Mouse (Mus musculus): Measurements from ENCODE around the gene Cacfd1. TPM values are rescaled to one million over a fixed set of nuclear protein-coding genes. Genes with fewer than 3 reads are reported as not detected.

Cacfd1 gene
- total and polyA plus RNA-seq, 2 experiments, result 17.7 to 58.0 TPM

GRCm38 (mm10) chr2:26997498-26997897 is 12.2 kb upstream of the Cacfd1 start:
- Histone ChIP-seq H3K27ac (replicated peaks; ENCODE audit: insufficient read depth, low read depth, low read length) (no peak overlapping the region), H3K36me3 (ENCODE audit: control insufficient read depth, insufficient read depth, low read length) (no peaks in the 10 kb centered on the region), H3K9ac (ENCODE audit: low read depth, low read length) (no peak overlapping the region), H3K79me2 (ENCODE audit: control insufficient read depth, insufficient read depth, low read length) (no peaks in the 10 kb centered on the region), H3K4me1 (ENCODE audit: control insufficient read depth, insufficient read depth, low read length) (no peaks in the 10 kb centered on the region), H3K27me3 (ENCODE audit: control insufficient read depth, insufficient read depth, low read length) (no peaks in the 10 kb centered on the region), H3K4me3 (ENCODE audit: insufficient read depth, low read depth, low read length) (no peak overlapping the region)
- DNase-seq (ENCODE audit: extremely low read depth, low read depth, low spot score), result no peak
- TF ChIP-seq POLR2A (IDR thresholded peaks at IDR 0.05; ENCODE audit: extremely low read depth, insufficient read depth, low read length) (no peak), CTCF (IDR thresholded peaks at IDR 0.05; ENCODE audit: low read depth, low read length) (peak; percentile 20; the same call in 1 of the 2 replicates)
- WGBS, result 78% methylated on average over 1 of the region's 1 CpGs

- no peaks in the 10 kb centered on the region for H3K79me2 ChIP-seq (ENCODE audit: control insufficient read depth, insufficient read depth, low read length)
- 77% methylated on average over 7 of the region's 7 CpGs for WGBS
- no peaks in the 10 kb centered on the region for H3K4me1 ChIP-seq (ENCODE audit: control insufficient read depth, insufficient read depth, low read length)
- no peak overlapping the region for H3K27ac ChIP-seq (replicated peaks; ENCODE audit: insufficient read depth, low read depth, low read length)
- TF ChIP-seq CTCF (IDR thresholded peaks at IDR 0.05; ENCODE audit: low read depth, low read length), result no peak
- TF ChIP-seq POLR2A (IDR thresholded peaks at IDR 0.05; ENCODE audit: extremely low read depth, insufficient read depth, low read length), result no peak
- no peak for DNase-seq (ENCODE audit: extremely low read depth, low read depth, low spot score)
- no peaks in the 10 kb centered on the region for H3K36me3 ChIP-seq (ENCODE audit: control insufficient read depth, insufficient read depth, low read length)
- H3K9ac ChIP-seq (ENCODE audit: low read depth, low read length), result no peak overlapping the region
- H3K27me3 ChIP-seq (ENCODE audit: control insufficient read depth, insufficient read depth, low read length), result no peaks in the 10 kb centered on the region
- no peak overlapping the region for H3K4me3 ChIP-seq (ENCODE audit: insufficient read depth, low read depth, low read length)
Measured at GRCm38 (mm10) chr2:26997993-26998392, 11.7 kb upstream of the Cacfd1 start.

GRCm38 (mm10) chr2:27006255-27006654 is 3.5 kb upstream of the Cacfd1 start:
- Histone ChIP-seq H3K4me1 (ENCODE audit: control insufficient read depth, insufficient read depth, low read length) (peaks cover 10% of the 10 kb centered on the region; the same call in 1 of the 2 replicates), H3K36me3 (ENCODE audit: control insufficient read depth, insufficient read depth, low read length) (no peaks in the 10 kb centered on the region), H3K27ac (replicated peaks; ENCODE audit: insufficient read depth, low read depth, low read length) (no peak overlapping the region), H3K9ac (ENCODE audit: low read depth, low read length) (no peak overlapping the region), H3K79me2 (ENCODE audit: control insufficient read depth, insufficient read depth, low read length) (0 out of 2 replicates have a peak, but pooled peaks cover under 1% of the 10 kb centered on the region), H3K27me3 (ENCODE audit: control insufficient read depth, insufficient read depth, low read length) (no peaks in the 10 kb centered on the region), H3K4me3 (ENCODE audit: insufficient read depth, low read depth, low read length) (no peak overlapping the region)
- 88% methylated on average over 4 of the region's 4 CpGs for WGBS
- TF ChIP-seq POLR2A (IDR thresholded peaks at IDR 0.05; ENCODE audit: extremely low read depth, insufficient read depth, low read length), result no peak
- no peak for TF ChIP-seq CTCF (IDR thresholded peaks at IDR 0.05; ENCODE audit: low read depth, low read length)
- no peak for DNase-seq (ENCODE audit: extremely low read depth, low read depth, low spot score)

- H3K36me3 ChIP-seq (ENCODE audit: control insufficient read depth, insufficient read depth, low read length), result no peaks in the 10 kb centered on the region
- no peak overlapping the region for H3K9ac ChIP-seq (ENCODE audit: low read depth, low read length)
- H3K4me3 ChIP-seq (ENCODE audit: insufficient read depth, low read depth, low read length), result no peak overlapping the region
- no peaks in the 10 kb centered on the region for H3K27me3 ChIP-seq (ENCODE audit: control insufficient read depth, insufficient read depth, low read length)
- peaks cover 10% of the 10 kb centered on the region; the same call in 1 of the 2 replicates for H3K4me1 ChIP-seq (ENCODE audit: control insufficient read depth, insufficient read depth, low read length)
- H3K27ac ChIP-seq (replicated peaks; ENCODE audit: insufficient read depth, low read depth, low read length), result no peak overlapping the region
- peaks cover 6% of the 10 kb centered on the region; the same call in 1 of the 2 replicates for H3K79me2 ChIP-seq (ENCODE audit: control insufficient read depth, insufficient read depth, low read length)
- WGBS, result 82% methylated on average over 7 of the region's 7 CpGs
- TF ChIP-seq CTCF (IDR thresholded peaks at IDR 0.05; ENCODE audit: low read depth, low read length) (no peak), POLR2A (IDR thresholded peaks at IDR 0.05; ENCODE audit: extremely low read depth, insufficient read depth, low read length) (no peak)
- no peak for DNase-seq (ENCODE audit: extremely low read depth, low read depth, low spot score)
Measured at GRCm38 (mm10) chr2:27007701-27008100, 2.0 kb upstream of the Cacfd1 start.

- Histone ChIP-seq H3K9ac (ENCODE audit: low read depth, low read length) (no peak overlapping the region), H3K36me3 (ENCODE audit: control insufficient read depth, insufficient read depth, low read length) (peaks cover 3% of the 10 kb centered on the region; the same call in 1 of the 2 replicates), H3K4me3 (ENCODE audit: insufficient read depth, low read depth, low read length) (no peak overlapping the region), H3K27me3 (ENCODE audit: control insufficient read depth, insufficient read depth, low read length) (no peaks in the 10 kb centered on the region), H3K27ac (replicated peaks; ENCODE audit: insufficient read depth, low read depth, low read length) (no peak overlapping the region), H3K4me1 (ENCODE audit: control insufficient read depth, insufficient read depth, low read length) (no peaks in the 10 kb centered on the region), H3K79me2 (ENCODE audit: control insufficient read depth, insufficient read depth, low read length) (no peaks in the 10 kb centered on the region)
- peak; percentile 47 for DNase-seq (ENCODE audit: extremely low read depth, low read depth, low spot score)
- TF ChIP-seq CTCF (IDR thresholded peaks at IDR 0.05; ENCODE audit: low read depth, low read length) (peak; percentile 90), POLR2A (IDR thresholded peaks at IDR 0.05; ENCODE audit: extremely low read depth, insufficient read depth, low read length) (no peak)
- 45% methylated on average over 5 of the region's 5 CpGs for WGBS
Measured at GRCm38 (mm10) chr2:27017802-27018201, 8.1 kb downstream of the Cacfd1 start.

- no peaks in the 10 kb centered on the region for H3K27me3 ChIP-seq (ENCODE audit: control insufficient read depth, insufficient read depth, low read length)
- no peak overlapping the region for H3K4me3 ChIP-seq (ENCODE audit: insufficient read depth, low read depth, low read length)
- no peak overlapping the region for H3K9ac ChIP-seq (ENCODE audit: low read depth, low read length)
- TF ChIP-seq POLR2A (IDR thresholded peaks at IDR 0.05; ENCODE audit: extremely low read depth, insufficient read depth, low read length), result no peak
- no peak for TF ChIP-seq CTCF (IDR thresholded peaks at IDR 0.05; ENCODE audit: low read depth, low read length)
- no peak overlapping the region for H3K27ac ChIP-seq (replicated peaks; ENCODE audit: insufficient read depth, low read depth, low read length)
- 89% methylated on average over 2 of the region's 2 CpGs for WGBS
- no peaks in the 10 kb centered on the region for H3K4me1 ChIP-seq (ENCODE audit: control insufficient read depth, insufficient read depth, low read length)
- H3K36me3 ChIP-seq (ENCODE audit: control insufficient read depth, insufficient read depth, low read length), result peaks cover 3% of the 10 kb centered on the region; the same call in 1 of the 2 replicates
- no peak for DNase-seq (ENCODE audit: extremely low read depth, low read depth, low spot score)
- no peaks in the 10 kb centered on the region for H3K79me2 ChIP-seq (ENCODE audit: control insufficient read depth, insufficient read depth, low read length)
Measured at GRCm38 (mm10) chr2:27019530-27019929, 9.8 kb downstream of the Cacfd1 start.

Data from liver, adult 2 months (tissue).